Mouse (Mus musculus): ENCODE measurements around the gene Pabpc6. TPM values are rescaled to one million over a fixed set of nuclear protein-coding genes. Genes with fewer than 3 reads are reported as not detected.

Pabpc6 gene
- not detected in 2 replicates for polyA plus RNA-seq (2016; fragmentation: Nextera tagmentation; extraction: Ambion mirVana)

DNA sequence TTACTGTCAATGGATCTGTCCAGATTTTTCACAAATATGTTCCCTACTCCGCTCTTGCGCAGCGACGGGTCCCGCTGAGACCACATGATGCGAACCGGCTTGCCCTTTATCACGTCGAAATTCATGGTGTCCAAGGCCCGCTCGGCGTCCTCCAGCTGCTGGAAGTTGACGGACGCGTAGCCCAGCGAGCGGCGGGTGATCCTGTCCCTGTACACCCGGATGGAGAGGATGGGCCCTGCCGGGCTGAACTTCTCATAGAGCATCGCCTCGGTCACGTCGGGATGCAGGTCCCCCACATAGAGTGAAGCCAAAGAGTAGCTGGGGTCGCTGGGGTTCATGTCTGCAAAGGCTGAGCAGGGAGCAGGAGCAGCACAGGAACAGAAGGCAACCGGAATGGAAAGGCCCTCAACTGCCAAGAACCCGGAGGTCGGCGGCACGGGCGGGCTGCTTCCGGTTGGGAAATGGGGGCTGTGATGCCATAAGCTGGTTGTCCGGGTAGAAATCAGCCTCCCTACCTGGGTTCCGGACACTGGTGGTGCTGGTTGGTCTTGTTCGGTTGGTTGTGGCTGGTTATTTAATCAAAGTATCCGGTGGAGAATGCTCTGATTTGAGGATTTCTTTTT, at the start of gene Pabpc6:
Gene Pabpc6, minus strand, starts transcription at position 435 of the 623 bp plus-strand sequence.
- 92% methylated on average over 36 of the region's 36 CpGs for WGBS
- no peaks in the 10 kb centered on the region for H3K27me3 ChIP-seq
- no peak for ATAC-seq (ENCODE audit: insufficient number of reproducible peaks, insufficient read depth, low FRiP score, low TSS enrichment)
- H3K27ac ChIP-seq: no peak within 1 kb of the TSS
- H3K4me3 ChIP-seq: no peak within 1 kb of the TSS
- H3K36me3 ChIP-seq: no peaks in the 10 kb centered on the region
- no peak within 1 kb of the TSS for H3K9ac ChIP-seq
- H3K4me2 ChIP-seq (replicated peaks): no peak within 1 kb of the TSS
- H3K9me3 ChIP-seq: no peaks in the 10 kb centered on the region
- no peaks in the 10 kb centered on the region for H3K4me1 ChIP-seq

GRCm38 (mm10) chr17:9710910-9711309, 41.4 kb upstream of the Pabpc6 start:
- Histone ChIP-seq H3K9me3 (no peaks in the 10 kb centered on the region), H3K27me3 (no peaks in the 10 kb centered on the region), H3K4me3 (no peak overlapping the region), H3K36me3 (no peaks in the 10 kb centered on the region), H3K4me1 (no peaks in the 10 kb centered on the region), H3K4me2 (replicated peaks) (no peak overlapping the region), H3K27ac (no peak overlapping the region), H3K9ac (no peak overlapping the region)
- no peak for ATAC-seq (ENCODE audit: insufficient number of reproducible peaks, insufficient read depth, low FRiP score, low TSS enrichment)
- 86% methylated on average over 6 of the region's 6 CpGs for WGBS

DNA sequence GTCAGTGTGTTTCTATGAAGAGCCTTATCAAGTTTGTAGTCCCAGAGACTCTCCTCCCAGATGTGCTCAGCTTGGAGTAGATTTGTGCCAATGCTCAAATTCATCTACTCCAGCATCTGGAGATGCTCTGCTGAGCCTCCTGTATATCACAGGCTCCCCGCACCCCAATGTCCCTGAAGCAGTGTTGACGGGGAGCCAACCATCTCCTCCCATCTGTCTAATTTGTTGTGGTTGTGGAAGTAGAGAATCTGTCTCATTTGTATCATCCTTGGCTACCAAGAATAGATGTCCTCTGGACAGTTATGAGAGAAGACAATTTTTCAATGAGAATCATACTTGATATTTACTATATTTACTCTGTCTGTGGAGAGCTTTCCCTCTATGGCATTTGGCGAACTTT, 39.4 kb upstream of the Pabpc6 start:
- no peak for ATAC-seq (ENCODE audit: insufficient number of reproducible peaks, insufficient read depth, low FRiP score, low TSS enrichment)
- no peak overlapping the region for H3K9ac ChIP-seq
- no peak overlapping the region for H3K4me3 ChIP-seq
- no peaks in the 10 kb centered on the region for H3K9me3 ChIP-seq
- no peaks in the 10 kb centered on the region for H3K27me3 ChIP-seq
- no peaks in the 10 kb centered on the region for H3K36me3 ChIP-seq
- H3K27ac ChIP-seq: no peak overlapping the region
- H3K4me1 ChIP-seq: no peaks in the 10 kb centered on the region
- H3K4me2 ChIP-seq (replicated peaks): no peak overlapping the region
- 91% methylated on average over 3 of the region's 3 CpGs for WGBS

DNA sequence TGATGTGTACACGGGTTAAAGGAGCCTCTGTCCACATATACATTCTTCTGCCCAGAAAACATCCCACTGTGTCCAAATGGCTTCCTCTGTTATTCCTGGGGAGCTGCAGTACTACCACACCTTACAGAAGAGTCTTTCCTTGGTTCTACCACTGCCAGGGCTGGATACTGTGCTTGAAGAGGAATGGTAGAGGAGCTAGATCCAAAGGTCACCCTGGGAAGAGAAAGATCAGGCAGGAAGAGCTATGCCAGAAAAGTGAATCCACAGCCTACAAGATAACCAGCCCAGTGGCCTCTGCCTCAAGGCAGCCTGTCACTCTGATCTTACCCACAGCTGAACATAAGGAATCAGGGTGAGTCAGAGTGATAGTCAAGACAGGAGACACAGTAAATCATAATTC, 37.8 kb upstream of the Pabpc6 start:
- no peak for ATAC-seq (ENCODE audit: insufficient number of reproducible peaks, insufficient read depth, low FRiP score, low TSS enrichment)
- Histone ChIP-seq H3K27ac (no peak overlapping the region), H3K9ac (no peak overlapping the region), H3K9me3 (no peaks in the 10 kb centered on the region), H3K4me1 (no peaks in the 10 kb centered on the region), H3K4me3 (no peak overlapping the region), H3K27me3 (no peaks in the 10 kb centered on the region), H3K36me3 (no peaks in the 10 kb centered on the region), H3K4me2 (replicated peaks) (no peak overlapping the region)
- 68% methylated on average over 1 of the region's 1 CpGs for WGBS

DNA sequence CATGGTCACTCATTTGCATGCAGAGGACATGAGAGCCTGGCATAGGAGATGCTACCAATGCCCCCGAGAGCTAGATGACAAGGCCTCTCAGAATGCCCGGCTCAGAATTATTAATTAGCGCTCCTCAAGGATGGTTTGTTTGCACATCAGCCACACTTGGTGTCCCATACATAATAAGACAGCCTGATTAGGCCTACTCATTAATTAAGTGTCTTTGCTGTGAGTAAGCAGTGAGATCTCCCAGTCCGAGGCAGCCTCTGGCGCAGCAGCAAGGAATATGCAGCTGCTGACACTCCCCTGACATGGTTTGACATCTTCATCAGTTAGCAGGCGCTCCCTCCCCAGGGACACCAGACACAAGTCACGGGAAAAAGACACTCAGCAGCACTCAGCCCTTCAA, 28.2 kb upstream of the Pabpc6 start:
- no peaks in the 10 kb centered on the region for H3K36me3 ChIP-seq
- no peaks in the 10 kb centered on the region for H3K4me1 ChIP-seq
- H3K27me3 ChIP-seq: no peaks in the 10 kb centered on the region
- no peak for ATAC-seq (ENCODE audit: insufficient number of reproducible peaks, insufficient read depth, low FRiP score, low TSS enrichment)
- no peaks in the 10 kb centered on the region for H3K9me3 ChIP-seq
- H3K9ac ChIP-seq: no peak overlapping the region
- H3K27ac ChIP-seq: no peak overlapping the region
- 73% methylated on average over 7 of the region's 7 CpGs for WGBS
- no peak overlapping the region for H3K4me3 ChIP-seq
- H3K4me2 ChIP-seq (replicated peaks): no peak overlapping the region

GRCm38 (mm10) chr17:9691251-9691650, 21.7 kb upstream of the Pabpc6 start:
- no peaks in the 10 kb centered on the region for H3K36me3 ChIP-seq
- no peaks in the 10 kb centered on the region for H3K27me3 ChIP-seq
- no peak overlapping the region for H3K9ac ChIP-seq
- WGBS: 70% methylated on average over 4 of the region's 4 CpGs
- H3K9me3 ChIP-seq: no peaks in the 10 kb centered on the region
- H3K4me3 ChIP-seq: no peak overlapping the region
- H3K4me2 ChIP-seq (replicated peaks): no peak overlapping the region
- H3K27ac ChIP-seq: no peak overlapping the region
- no peak for ATAC-seq (ENCODE audit: insufficient number of reproducible peaks, insufficient read depth, low FRiP score, low TSS enrichment)
- H3K4me1 ChIP-seq: 0 out of 2 replicates have a peak, but pooled peaks cover 5% of the 10 kb centered on the region

DNA sequence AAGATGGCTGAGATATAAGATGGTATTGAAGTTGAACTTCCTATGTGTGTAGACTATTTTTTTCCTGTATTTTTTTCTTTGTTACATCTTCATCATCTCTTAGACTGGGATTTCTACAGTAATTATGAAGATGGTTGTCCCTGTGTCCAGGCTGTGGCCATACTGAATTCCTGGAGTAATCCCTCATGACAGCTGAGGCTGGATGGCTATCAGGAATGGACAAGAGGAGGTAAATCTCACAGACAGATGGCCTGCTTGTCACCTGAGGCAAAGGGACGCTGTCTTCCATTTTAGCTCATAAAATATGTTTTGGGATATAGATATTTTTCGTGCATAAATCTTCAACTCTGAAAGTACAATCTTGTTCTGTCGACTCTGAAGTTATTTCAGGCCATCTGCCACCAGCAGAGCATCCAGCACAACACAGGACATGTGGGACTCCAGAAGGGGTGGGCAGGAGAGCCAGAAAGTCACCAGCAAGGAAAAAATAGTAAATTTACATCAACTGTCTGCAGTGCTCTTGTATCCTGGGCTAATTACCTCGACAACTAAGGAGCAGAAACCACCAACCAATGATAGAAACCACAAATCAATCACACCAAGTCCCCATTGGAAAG, 14.1 kb upstream of the Pabpc6 start:
- Histone ChIP-seq H3K27me3 (no peaks in the 10 kb centered on the region), H3K4me1 (no peaks in the 10 kb centered on the region), H3K36me3 (no peaks in the 10 kb centered on the region), H3K27ac (no peak overlapping the region), H3K4me3 (no peak overlapping the region), H3K4me2 (replicated peaks) (no peak overlapping the region), H3K9me3 (no peaks in the 10 kb centered on the region), H3K9ac (no peak overlapping the region)
- 73% methylated on average over 4 of the region's 4 CpGs for WGBS
- no peak for ATAC-seq (ENCODE audit: insufficient number of reproducible peaks, insufficient read depth, low FRiP score, low TSS enrichment)

- Histone ChIP-seq H3K9ac (no peak overlapping the region), H3K27me3 (no peaks in the 10 kb centered on the region), H3K4me2 (replicated peaks) (no peak overlapping the region), H3K4me3 (no peak overlapping the region), H3K27ac (no peak overlapping the region), H3K36me3 (no peaks in the 10 kb centered on the region), H3K9me3 (no peaks in the 10 kb centered on the region), H3K4me1 (no peaks in the 10 kb centered on the region)
- 59% methylated on average over 8 of the region's 8 CpGs for WGBS
- ATAC-seq (ENCODE audit: insufficient number of reproducible peaks, insufficient read depth, low FRiP score, low TSS enrichment): no peak
These were observed 11.2 kb upstream of the Pabpc6 start for GRCm38 (mm10) chr17:9680741-9681140.

DNA sequence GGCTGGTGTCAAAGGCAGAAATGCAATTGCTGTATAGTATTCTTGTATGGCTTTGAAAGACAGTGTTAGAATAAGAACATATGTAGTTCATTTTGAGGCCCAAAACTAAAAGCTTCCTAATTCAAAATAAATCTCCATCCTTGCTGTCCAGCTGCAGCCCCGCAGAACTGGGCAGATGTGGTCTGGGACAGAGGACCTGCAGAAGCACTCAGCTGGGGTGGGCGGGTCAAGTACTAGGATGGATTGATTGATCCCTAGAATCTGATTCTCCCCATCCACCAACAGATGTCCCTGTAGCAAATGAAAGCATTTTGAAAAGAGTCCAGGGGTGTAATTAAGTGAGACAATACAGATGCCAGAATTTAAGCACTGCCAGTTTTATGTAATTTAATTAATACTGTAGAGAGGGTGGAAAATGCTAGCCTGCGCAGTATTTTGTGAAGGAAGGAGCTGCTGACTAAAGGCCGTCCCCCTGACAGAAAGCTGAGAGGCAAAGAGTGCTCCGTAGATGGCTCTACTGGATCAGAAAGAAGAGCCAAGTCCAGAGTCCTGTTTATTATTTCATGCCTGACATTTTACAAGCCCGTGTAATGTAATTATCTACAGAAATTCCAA, 5.8 kb upstream of the Pabpc6 start:
- H3K4me3 ChIP-seq: no peak overlapping the region

GRCm38 (mm10) chr17:9667955-9668354, 1.6 kb downstream of the Pabpc6 start:
- H3K4me2 ChIP-seq (replicated peaks): no peak overlapping the region
- no peaks in the 10 kb centered on the region for H3K27me3 ChIP-seq
- H3K4me1 ChIP-seq: no peaks in the 10 kb centered on the region
- H3K9me3 ChIP-seq: no peaks in the 10 kb centered on the region
- no peak for ATAC-seq (ENCODE audit: insufficient number of reproducible peaks, insufficient read depth, low FRiP score, low TSS enrichment)
- no peaks in the 10 kb centered on the region for H3K36me3 ChIP-seq
- no peak overlapping the region for H3K27ac ChIP-seq
- no peak overlapping the region for H3K4me3 ChIP-seq
- 87% methylated on average over 9 of the region's 9 CpGs for WGBS
- no peak overlapping the region for H3K9ac ChIP-seq

More for the DNA sequence above, 5.8 kb upstream of the Pabpc6 start:
- H3K27ac ChIP-seq: no peak overlapping the region
- ATAC-seq (ENCODE audit: insufficient number of reproducible peaks, insufficient read depth, low FRiP score, low TSS enrichment): no peak
- no peaks in the 10 kb centered on the region for H3K27me3 ChIP-seq
- no peaks in the 10 kb centered on the region for H3K9me3 ChIP-seq
- H3K9ac ChIP-seq: no peak overlapping the region
- no peaks in the 10 kb centered on the region for H3K4me1 ChIP-seq
- H3K4me2 ChIP-seq (replicated peaks): no peak overlapping the region
- no peaks in the 10 kb centered on the region for H3K36me3 ChIP-seq
- 70% methylated on average over 6 of the region's 6 CpGs for WGBS

GRCm38 (mm10) chr17:9658651-9659050, 10.9 kb downstream of the Pabpc6 start:
- H3K4me2 ChIP-seq (replicated peaks): no peak overlapping the region
- H3K36me3 ChIP-seq: no peaks in the 10 kb centered on the region
- ATAC-seq (ENCODE audit: insufficient number of reproducible peaks, insufficient read depth, low FRiP score, low TSS enrichment): no peak
- no peaks in the 10 kb centered on the region for H3K27me3 ChIP-seq
- H3K9me3 ChIP-seq: no peaks in the 10 kb centered on the region
- H3K4me1 ChIP-seq: no peaks in the 10 kb centered on the region
- no peak overlapping the region for H3K27ac ChIP-seq
- WGBS: 81% methylated on average over 5 of the region's 5 CpGs
- no peak overlapping the region for H3K9ac ChIP-seq
- no peak overlapping the region for H3K4me3 ChIP-seq

- ATAC-seq (ENCODE audit: insufficient number of reproducible peaks, insufficient read depth, low FRiP score, low TSS enrichment): no peak
- Histone ChIP-seq H3K9me3 (no peaks in the 10 kb centered on the region), H3K36me3 (no peaks in the 10 kb centered on the region), H3K9ac (no peak overlapping the region), H3K4me2 (replicated peaks) (no peak overlapping the region), H3K4me3 (no peak overlapping the region), H3K4me1 (no peaks in the 10 kb centered on the region), H3K27ac (no peak overlapping the region), H3K27me3 (no peaks in the 10 kb centered on the region)
- WGBS: 84% methylated on average over 3 of the region's 3 CpGs
These were observed 15.4 kb downstream of the Pabpc6 start for GRCm38 (mm10) chr17:9654155-9654554.

All from embryonic facial prominence, embryonic 12.5 days (tissue).